Mouse (Mus musculus) neural tube, embryonic 13.5 days (tissue): Measurements from ENCODE around the gene Cnksr1. TPM values are rescaled to one million over a fixed set of nuclear protein-coding genes. Genes with fewer than 3 reads are reported as not detected.

Experiments
- ATAC-seq: fragments of 200-750 bp; cut with Nextera tagmentation; 2 replicates; pipeline ENCODE4 v1.8.0; 2017; ENCODE audit warnings: low read depth, mild to moderate bottlenecking, moderate TSS enrichment, moderate library complexity
- H3K27ac ChIP-seq: fragments of 300-500 bp; sonication (generic); replicated peaks from 2 replicates; pipeline ENCODE4 v1.5.1; 2015; ENCODE audit warnings: moderate library complexity, mild to moderate bottlenecking, inconsistent platforms
- H3K27me3 ChIP-seq: fragments of 300-500 bp; sonication (generic); 2 replicates; pipeline ENCODE4 v1.6.1; 2015; ENCODE audit warnings: mild to moderate bottlenecking, inconsistent platforms
- H3K36me3 ChIP-seq: fragments of 300-500 bp; sonication (generic); 2 replicates; pipeline ENCODE4 v1.6.1; 2015; ENCODE audit warnings: mild to moderate bottlenecking, inconsistent platforms
- H3K4me1 ChIP-seq: fragments of 300-500 bp; sonication (generic); replicated peaks from 2 replicates; pipeline ENCODE4 v1.6.1; 2015; ENCODE audit warnings: inconsistent platforms
- H3K4me2 ChIP-seq: fragments of 300-500 bp; sonication (generic); 2 replicates; pipeline ENCODE4 v1.6.1; 2015; ENCODE audit warnings: inconsistent platforms, mild to moderate bottlenecking, moderate library complexity
- H3K4me3 ChIP-seq: fragments of 300-500 bp; sonication (generic); 2 replicates; pipeline ENCODE4 v1.5.1; 2015; ENCODE audit warnings: mild to moderate bottlenecking, inconsistent platforms
- H3K9ac ChIP-seq: fragments of 300-500 bp; sonication (generic); 2 replicates; pipeline ENCODE4 v1.6.1; 2015; ENCODE audit warnings: moderate library complexity, mild to moderate bottlenecking, inconsistent platforms
- H3K9me3 ChIP-seq: fragments of 300-500 bp; sonication (generic); 2 replicates; pipeline ENCODE4 v1.6.1; 2016; ENCODE audit warnings: inconsistent platforms
- WGBS: fragments of 180-500 bp; shearing (Covaris S2); methylation state at CpG from one replicate; pipeline ENCODE4 v1.1.7; 2015; 5-methylcytosine and 5-hydroxymethylcytosine counted together
- polyA plus RNA-seq: library from polyadenylated mRNA; unstranded; fragments of >200 nt; fragmentation: Nextera tagmentation; extraction: Ambion mirVana; gene quantifications from 2 replicates; pipeline ENCODE4 v1.2.1, GENCODE M21; 2015

The Cnksr1 gene
- polyA plus RNA-seq, 1 experiment from 2014 or later: not detected

DNA sequence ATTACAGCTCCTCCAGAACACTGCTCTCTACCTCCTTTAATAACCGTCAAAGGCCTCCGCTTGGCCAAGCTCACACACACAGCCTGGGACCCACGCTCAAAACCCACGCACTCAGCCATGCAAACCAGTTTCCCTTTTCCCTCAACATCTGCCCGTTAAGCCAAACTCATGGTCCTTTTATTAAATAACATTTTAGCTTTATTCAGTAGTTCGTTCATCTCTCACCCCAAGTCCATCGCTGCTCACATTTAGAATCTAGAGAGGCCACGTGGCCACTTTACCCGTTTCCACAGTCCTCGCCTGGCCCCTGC lies 12.7 kb upstream of the Cnksr1 start:
- no peaks in the 10 kb centered on the region for H3K36me3 ChIP-seq
- peaks cover 94% of the 10 kb centered on the region for H3K27me3 ChIP-seq
- H3K9me3 ChIP-seq: no peaks in the 10 kb centered on the region
- peak overlapping the region; percentile 57 for H3K4me3 ChIP-seq
- H3K9ac ChIP-seq: peak overlapping the region; percentile 85
- no peak for ATAC-seq
- H3K4me1 ChIP-seq: peaks cover 72% of the 10 kb centered on the region
- H3K27ac ChIP-seq: peak overlapping the region; percentile 83
- H3K4me2 ChIP-seq: peak overlapping the region; percentile 83
- 10% methylated on average over 10 of the region's 10 CpGs for WGBS

DNA sequence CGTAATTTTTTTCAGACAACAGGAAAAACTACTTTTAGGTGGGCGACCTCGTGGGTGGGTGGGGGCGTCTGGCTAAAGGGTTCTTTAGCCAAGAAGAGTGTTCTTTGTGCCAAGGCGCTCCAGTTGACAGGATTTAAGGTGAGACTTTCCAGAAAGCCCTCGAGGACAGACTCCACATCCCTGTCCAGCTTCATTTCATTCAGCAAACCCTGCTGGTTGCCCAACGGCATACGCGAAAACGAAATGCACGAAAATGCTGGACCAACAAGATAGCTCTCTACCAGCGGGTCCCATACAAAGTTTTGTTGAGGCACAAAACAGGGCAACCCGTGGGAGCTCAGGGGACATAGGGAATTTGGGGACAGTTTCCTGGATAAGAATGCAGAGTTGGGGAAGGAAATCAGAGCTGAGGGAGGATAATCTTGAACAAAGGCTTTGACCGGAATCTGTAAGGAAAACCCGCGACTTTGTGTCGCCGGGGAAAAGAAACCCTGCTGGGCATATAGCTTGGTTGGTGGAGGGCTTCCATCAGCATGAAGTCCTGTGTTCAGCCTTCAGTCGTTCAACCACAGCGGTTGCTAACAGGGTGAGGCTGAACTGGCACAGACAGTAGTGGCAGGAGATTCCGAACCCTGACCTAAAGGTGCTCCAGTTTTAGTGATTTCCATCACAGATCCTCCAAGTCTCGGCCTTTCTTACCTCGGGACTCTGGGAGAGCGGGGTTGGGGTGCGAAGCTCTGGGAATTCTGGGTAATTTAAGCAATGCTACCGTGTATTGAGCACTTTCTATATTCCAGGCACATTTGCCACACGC lies 12.1 kb upstream of the Cnksr1 start:
- no peaks in the 10 kb centered on the region for H3K9me3 ChIP-seq
- H3K9ac ChIP-seq: peak overlapping the region; percentile 85
- H3K4me3 ChIP-seq: peak overlapping the region; percentile 57
- no peaks in the 10 kb centered on the region for H3K36me3 ChIP-seq
- peak overlapping the region; percentile 83 for H3K4me2 ChIP-seq
- WGBS: 6% methylated on average over 27 of the region's 27 CpGs
- peaks cover 89% of the 10 kb centered on the region for H3K27me3 ChIP-seq
- no peak for ATAC-seq
- no peak overlapping the region for H3K27ac ChIP-seq
- peaks cover 70% of the 10 kb centered on the region for H3K4me1 ChIP-seq

DNA sequence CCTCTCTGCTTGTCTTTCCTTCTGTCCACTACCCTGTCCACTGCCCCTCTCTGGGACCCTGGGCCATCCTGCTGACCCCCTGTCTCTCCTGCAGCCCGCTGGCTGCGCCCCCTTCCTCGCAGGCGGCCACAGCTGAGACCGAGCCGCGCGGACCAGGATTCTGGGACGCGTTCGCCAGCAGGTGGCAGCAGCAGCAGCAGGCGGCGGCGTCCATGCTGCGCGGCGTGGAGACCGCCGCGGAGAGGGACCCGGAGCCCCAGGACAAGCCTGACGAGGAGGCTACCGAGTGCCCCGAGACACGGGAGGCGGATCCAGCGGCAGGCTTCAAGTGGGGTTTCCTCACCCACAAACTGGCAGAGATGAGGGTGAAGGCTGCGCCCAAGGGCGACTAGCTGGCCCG lies 11.5 kb upstream of the Cnksr1 start:
- Histone ChIP-seq H3K27ac (no peak overlapping the region), H3K4me2 (peak overlapping the region; percentile 83), H3K36me3 (no peaks in the 10 kb centered on the region), H3K27me3 (peaks cover 82% of the 10 kb centered on the region), H3K4me1 (peaks cover 69% of the 10 kb centered on the region), H3K4me3 (peak overlapping the region; percentile 57), H3K9ac (peak overlapping the region; percentile 85), H3K9me3 (no peaks in the 10 kb centered on the region)
- WGBS: under 1% methylated on average over 30 of the region's 30 CpGs
- ATAC-seq: peak; percentile 41; the same call in 1 of the 2 replicates

DNA sequence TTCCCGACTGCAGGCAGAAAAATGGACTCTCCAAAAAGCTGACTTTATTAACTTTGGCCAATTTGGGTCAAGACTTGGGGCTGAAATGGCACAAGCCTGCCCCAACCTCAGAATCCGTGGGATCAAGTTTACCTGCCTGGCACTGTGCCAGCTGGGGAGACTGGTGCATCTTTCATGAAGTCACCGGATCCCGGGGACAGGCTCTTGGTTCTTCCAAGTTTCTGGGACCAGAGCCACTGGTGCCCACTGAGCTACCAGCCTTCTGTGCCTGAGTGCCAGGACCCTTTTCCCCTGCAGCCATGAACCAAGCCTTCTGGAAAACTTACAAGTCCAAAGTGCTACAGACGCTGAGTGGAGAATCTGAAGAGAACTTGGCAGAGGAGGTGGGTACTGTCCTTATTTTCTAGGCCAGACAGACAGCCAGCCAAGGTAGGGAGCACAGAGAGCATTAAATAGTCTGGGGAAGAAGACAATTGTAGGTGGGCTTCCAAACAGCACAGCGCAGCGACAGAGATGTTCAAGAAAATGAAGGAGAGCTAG lies 8.6 kb upstream of the Cnksr1 start, which contains the start of gene Gm30191:
Gene Gm30191, plus strand, starts transcription at position 217 of the 540 bp plus-strand sequence.
- H3K9ac ChIP-seq: peak within 1 kb of the TSS; percentile 87; the same call in 1 of the 2 replicates
- WGBS: 68% methylated on average over 7 of the region's 7 CpGs

DNA sequence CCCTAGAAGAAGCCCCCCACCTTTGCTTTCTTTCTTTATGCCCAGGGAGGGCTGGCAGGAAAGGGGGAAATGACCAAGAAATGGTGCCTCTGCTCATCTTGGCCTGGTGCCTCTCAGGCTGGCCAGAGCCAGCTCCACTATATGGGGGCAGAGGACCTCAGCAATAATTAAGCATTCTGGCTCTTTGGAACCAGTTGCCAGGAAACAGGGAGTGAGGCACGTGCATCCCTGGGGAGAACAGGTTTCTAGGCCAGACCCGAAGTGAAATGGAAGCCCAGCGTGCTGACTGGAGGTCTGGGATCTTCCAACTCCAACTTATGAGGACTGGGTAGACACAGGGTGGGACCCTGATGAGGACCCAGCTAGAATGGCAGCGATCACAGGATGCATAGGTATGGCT lies 8.1 kb upstream of the Cnksr1 start:
- H3K9ac ChIP-seq: 0 out of 2 replicates have a peak overlapping the region, but pooled peaks have one; percentile 87
- H3K36me3 ChIP-seq: 0 out of 2 replicates have a peak, but pooled peaks cover 5% of the 10 kb centered on the region
- peaks cover 48% of the 10 kb centered on the region for H3K27me3 ChIP-seq
- no peaks in the 10 kb centered on the region for H3K9me3 ChIP-seq
- H3K27ac ChIP-seq: no peak overlapping the region
- no peak for ATAC-seq
- H3K4me2 ChIP-seq: no peak overlapping the region
- WGBS: 31% methylated on average over 4 of the region's 4 CpGs
- H3K4me3 ChIP-seq: no peak overlapping the region
- peaks cover 47% of the 10 kb centered on the region for H3K4me1 ChIP-seq

More for the DNA sequence above, 8.6 kb upstream of the Cnksr1 start, which contains the start of gene Gm30191:
- 0 out of 2 replicates have a peak, but pooled peaks cover 5% of the 10 kb centered on the region for H3K36me3 ChIP-seq
- H3K27me3 ChIP-seq: peaks cover 54% of the 10 kb centered on the region
- H3K9me3 ChIP-seq: no peaks in the 10 kb centered on the region
- peak within 1 kb of the TSS; percentile 85 for H3K4me3 ChIP-seq
- peak within 1 kb of the TSS; percentile 96 for H3K4me2 ChIP-seq
- peaks cover 52% of the 10 kb centered on the region for H3K4me1 ChIP-seq
- H3K27ac ChIP-seq: no peak within 1 kb of the TSS
- no peak for ATAC-seq

DNA sequence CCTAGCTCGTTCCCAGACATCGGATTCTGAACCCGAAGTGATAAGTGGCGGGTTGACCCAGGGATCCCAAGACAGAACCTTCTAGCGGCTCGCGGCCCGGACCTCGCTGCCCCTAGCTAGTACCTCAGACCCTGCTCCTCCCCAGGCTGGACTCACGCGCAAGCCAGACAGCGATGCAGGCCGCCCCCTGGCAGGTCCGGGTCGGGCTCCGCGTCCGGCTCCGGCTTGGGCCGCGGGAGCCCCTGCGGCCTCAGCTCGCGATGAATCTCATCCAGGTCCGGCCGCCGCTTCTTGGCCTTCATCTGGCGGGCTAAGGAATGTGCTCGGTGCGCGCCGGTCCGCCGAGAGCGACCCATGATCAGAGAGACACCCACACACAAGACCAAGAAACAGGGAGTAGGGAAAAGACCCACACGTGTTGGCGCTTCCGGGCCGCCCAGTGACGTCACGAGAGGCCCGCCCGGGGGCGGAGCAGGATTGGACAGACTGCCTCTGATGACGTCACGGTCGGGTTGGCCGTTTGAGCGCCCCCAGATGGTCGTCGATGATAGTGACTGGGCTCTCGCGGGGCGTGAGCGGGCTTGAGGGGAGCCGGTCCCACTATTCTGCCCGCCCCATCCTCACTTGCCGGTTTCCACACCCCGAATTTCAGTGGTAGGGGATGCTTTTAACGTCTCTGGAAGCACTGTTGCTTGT lies 7.1 kb upstream of the Cnksr1 start, which contains the start of gene Zfp593:
Gene Zfp593, minus strand, starts transcription at position 445 of the 696 bp plus-strand sequence.
- 0 out of 2 replicates have a peak, but pooled peaks cover 5% of the 10 kb centered on the region for H3K36me3 ChIP-seq
- peak within 1 kb of the TSS; percentile 87 for H3K9ac ChIP-seq
- no peak within 1 kb of the TSS for H3K27ac ChIP-seq
- ATAC-seq: peak; percentile 74
- peak within 1 kb of the TSS; percentile 96 for H3K4me2 ChIP-seq
- H3K27me3 ChIP-seq: peaks cover 39% of the 10 kb centered on the region
- H3K4me3 ChIP-seq: peak within 1 kb of the TSS; percentile 85
- peaks cover 37% of the 10 kb centered on the region for H3K4me1 ChIP-seq
- H3K9me3 ChIP-seq: no peaks in the 10 kb centered on the region
- under 1% methylated on average over 60 of the region's 60 CpGs for WGBS

DNA sequence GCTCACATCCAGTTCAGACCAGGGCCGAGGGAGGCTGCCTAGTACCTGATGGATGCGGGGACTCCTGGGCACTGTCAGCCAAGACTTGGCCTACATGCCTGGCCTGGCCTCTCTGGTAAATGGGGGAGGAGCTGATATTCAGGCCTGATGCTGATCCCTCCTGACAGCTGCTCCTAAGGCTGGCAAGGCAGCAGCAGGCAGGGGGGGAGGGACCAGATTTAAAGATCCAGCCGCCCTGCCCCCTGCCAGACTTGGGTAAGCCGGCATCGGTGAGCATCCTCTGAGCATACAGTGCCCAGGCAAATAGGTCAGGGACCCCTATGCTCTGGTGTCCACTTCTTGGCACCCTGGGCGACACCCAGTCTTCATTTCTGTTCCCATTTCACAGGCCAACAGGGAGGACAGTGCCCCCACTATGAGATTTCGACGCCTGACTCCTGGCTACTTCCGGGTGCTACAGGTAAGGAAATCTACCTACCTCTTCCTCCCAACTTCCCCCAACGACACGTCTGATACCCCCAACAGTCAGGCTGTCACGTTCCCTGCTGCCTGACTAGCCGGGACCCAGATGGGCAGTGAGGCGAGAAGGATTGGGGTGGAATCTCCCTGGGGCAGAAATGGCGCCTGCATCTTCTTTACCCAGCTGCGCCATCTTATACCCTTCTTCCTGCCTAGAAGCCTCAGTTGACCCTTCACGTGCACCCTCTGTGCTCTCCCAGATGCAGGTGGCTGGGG lies 5.5 kb upstream of the Cnksr1 start, which contains the start of gene E130218I03Rik:
Gene E130218I03Rik, plus strand, starts transcription at position 147 of the 735 bp plus-strand sequence.
- Histone ChIP-seq H3K27ac (no peak within 1 kb of the TSS), H3K4me3 (peak within 1 kb of the TSS; percentile 85), H3K9ac (peak within 1 kb of the TSS; percentile 87; the same call in 1 of the 2 replicates), H3K4me2 (peak within 1 kb of the TSS; percentile 96), H3K27me3 (peaks cover 28% of the 10 kb centered on the region), H3K9me3 (no peaks in the 10 kb centered on the region), H3K36me3 (0 out of 2 replicates have a peak, but pooled peaks cover 5% of the 10 kb centered on the region), H3K4me1 (peaks cover 29% of the 10 kb centered on the region)
- no peak for ATAC-seq
- WGBS: 94% methylated on average over 17 of the region's 17 CpGs

DNA sequence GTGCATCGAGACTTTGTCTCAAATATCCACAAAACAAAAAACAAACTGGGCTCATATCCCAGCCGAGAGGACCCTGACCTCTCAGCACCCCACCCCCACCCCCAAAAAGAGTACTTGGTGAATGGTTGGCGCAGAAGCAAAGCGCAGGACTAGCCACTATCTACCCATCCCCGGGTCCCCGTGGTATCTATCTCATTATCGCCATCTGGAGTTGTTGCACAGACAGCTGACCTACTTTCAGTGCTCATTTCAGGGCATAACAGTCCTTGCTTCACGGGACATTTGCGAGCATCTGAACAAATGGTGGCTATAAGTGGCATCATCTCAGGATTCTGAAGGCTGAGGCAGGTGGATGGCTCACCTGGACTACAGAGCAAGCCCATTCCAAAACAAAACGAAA lies 487 bp upstream of the Cnksr1 start:
- no peaks in the 10 kb centered on the region for H3K9me3 ChIP-seq
- no peak for ATAC-seq
- H3K27me3 ChIP-seq: peaks cover 28% of the 10 kb centered on the region
- no peak overlapping the region for H3K4me3 ChIP-seq
- 13% methylated on average over 10 of the region's 10 CpGs for WGBS
- H3K27ac ChIP-seq: no peak overlapping the region
- H3K4me2 ChIP-seq: peak overlapping the region; percentile 18; the same call in 1 of the 2 replicates
- H3K36me3 ChIP-seq: 0 out of 2 replicates have a peak, but pooled peaks cover 5% of the 10 kb centered on the region
- peaks cover 12% of the 10 kb centered on the region; the same call in 1 of the 2 replicates for H3K4me1 ChIP-seq
- no peak overlapping the region for H3K9ac ChIP-seq

DNA sequence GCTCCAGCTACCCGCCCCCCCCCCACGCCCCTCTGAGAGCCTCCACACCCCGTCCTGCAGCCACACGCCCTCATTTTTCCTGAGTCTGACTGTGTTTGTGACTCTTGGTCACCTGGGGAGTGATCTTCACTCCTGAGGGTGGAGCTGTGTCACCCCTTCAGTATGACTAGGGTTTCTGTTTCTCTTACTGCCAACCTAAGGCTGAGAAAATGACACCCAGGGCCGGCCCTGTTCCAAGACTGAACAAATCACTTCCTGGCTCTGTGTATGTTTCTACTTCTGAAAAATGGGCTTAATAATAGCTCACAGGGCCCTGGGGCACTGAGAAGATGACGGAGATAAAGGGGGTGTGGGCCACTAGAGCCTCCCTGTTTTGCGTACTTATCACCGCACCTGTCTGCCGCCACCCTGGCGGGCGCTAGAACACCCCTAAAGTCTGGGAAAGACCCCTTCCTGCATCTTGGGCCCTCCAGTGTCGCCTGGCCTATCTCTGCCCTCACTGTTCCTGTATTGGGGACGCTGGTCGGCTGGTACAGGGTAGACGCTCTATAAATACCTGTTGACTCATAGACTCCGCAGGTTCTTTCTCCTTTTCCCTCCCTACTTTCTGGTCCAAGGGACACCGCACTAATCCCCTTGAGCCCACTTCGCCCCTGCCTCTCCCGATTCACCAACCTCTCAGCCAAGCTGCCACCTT lies 469 bp downstream of the Cnksr1 start:
- WGBS: 26% methylated on average over 19 of the region's 19 CpGs
- ATAC-seq: no peak
- Histone ChIP-seq H3K4me2 (peak overlapping the region; percentile 18; the same call in 1 of the 2 replicates), H3K27me3 (peaks cover 28% of the 10 kb centered on the region), H3K9me3 (no peaks in the 10 kb centered on the region), H3K27ac (no peak overlapping the region), H3K9ac (no peak overlapping the region), H3K4me3 (no peak overlapping the region), H3K36me3 (no peaks in the 10 kb centered on the region), H3K4me1 (0 out of 2 replicates have a peak, but pooled peaks cover 10% of the 10 kb centered on the region)

DNA sequence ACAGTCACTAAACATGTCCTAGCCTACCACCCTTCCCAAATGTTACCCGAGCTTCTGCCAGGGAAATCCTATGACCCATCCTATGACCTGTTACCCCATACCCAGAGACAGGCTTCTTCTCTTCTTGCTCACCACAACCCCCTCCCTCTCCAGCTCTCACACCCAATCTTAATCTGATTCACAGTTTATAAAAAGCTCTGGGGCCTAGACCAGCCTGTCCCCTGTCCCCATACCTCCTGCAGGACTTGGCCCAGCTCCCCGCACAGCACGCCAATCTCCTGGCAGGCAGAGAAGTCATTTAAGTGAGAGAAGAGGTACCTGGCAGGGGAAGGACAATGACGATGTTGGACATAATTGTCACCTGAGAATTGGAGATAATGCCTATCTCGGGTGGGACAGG lies 3.3 kb downstream of the Cnksr1 start:
- 87% methylated on average over 5 of the region's 5 CpGs for WGBS
- Histone ChIP-seq H3K27me3 (peaks cover 28% of the 10 kb centered on the region), H3K4me1 (0 out of 2 replicates have a peak, but pooled peaks cover 10% of the 10 kb centered on the region), H3K36me3 (no peaks in the 10 kb centered on the region), H3K4me2 (no peak overlapping the region), H3K9me3 (no peaks in the 10 kb centered on the region), H3K4me3 (no peak overlapping the region), H3K9ac (no peak overlapping the region), H3K27ac (no peak overlapping the region)
- no peak for ATAC-seq

DNA sequence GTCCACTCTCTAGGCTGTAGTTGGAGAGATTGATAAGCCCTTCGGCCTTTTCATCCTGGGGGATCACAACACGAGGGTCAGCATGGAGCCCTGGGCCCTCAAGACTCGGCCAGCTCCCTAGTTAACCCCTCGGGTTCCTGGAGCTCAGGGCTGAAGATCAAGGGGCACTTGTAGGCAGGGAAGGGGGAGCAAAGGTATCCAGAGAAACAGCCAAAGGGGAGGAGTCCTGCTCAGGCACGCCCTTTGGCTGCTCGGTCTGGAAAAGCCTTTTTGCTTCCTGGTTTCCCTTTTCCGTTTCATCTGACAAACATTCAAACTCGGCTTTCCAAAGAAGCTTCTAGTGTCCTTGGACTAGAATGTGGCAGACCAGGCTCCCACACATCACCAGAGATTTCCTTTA lies 7.8 kb downstream of the Cnksr1 start:
- WGBS: 44% methylated on average over 8 of the region's 8 CpGs

More for the DNA sequence above, 7.8 kb downstream of the Cnksr1 start:
- no peak overlapping the region for H3K4me3 ChIP-seq
- no peak for ATAC-seq
- H3K27ac ChIP-seq: no peak overlapping the region
- H3K9me3 ChIP-seq: no peaks in the 10 kb centered on the region
- H3K4me1 ChIP-seq: no peaks in the 10 kb centered on the region
- no peak overlapping the region for H3K4me2 ChIP-seq
- no peak overlapping the region for H3K9ac ChIP-seq
- no peaks in the 10 kb centered on the region for H3K36me3 ChIP-seq
- H3K27me3 ChIP-seq: no peaks in the 10 kb centered on the region
